Comparison of ENCODE assay signal across 25 mouse cellular contexts in genomic region chr19:19097149-19097548, GRCm38 (mm10). TPM values are rescaled to one million over a fixed set of nuclear protein-coding genes. Genes with fewer than 3 reads are reported as not detected.
DNase-seq lines count a peak whose midpoint lies in the region; ATAC-seq lines count a peak whose summit lies in the region.
"Had no signal": no experiment of that assay in that cellular context is flagged by ENCODE, and none has a peak within 500 bp of the region (broad histone marks: within the 10 kb centered on the region; RNA-seq: fewer than 3 reads in every experiment).

No protein-coding gene starts in this region.

- H3K4me1 ChIP-seq in intestine, embryonic 15.5 days (replicated peaks) = no peaks in the 10 kb centered on the region
- H3K4me1 ChIP-seq in stomach, embryonic 15.5 days = no peaks in the 10 kb centered on the region
- H3K4me1 ChIP-seq: forebrain, embryonic 10.5 days; forebrain, embryonic 13.5 days; heart, embryonic 12.5 days; heart, embryonic 15.5 days had no signal

- H3K9me3 ChIP-seq in intestine, embryonic 15.5 days = no peaks in the 10 kb centered on the region
- H3K9me3 ChIP-seq in stomach, embryonic 15.5 days = no peaks in the 10 kb centered on the region
- H3K9me3 ChIP-seq: forebrain, embryonic 10.5 days; forebrain, embryonic 13.5 days; heart, embryonic 12.5 days; heart, embryonic 15.5 days had no signal

- no peak overlapping the region for H3K27ac ChIP-seq in intestine, embryonic 15.5 days
- H3K27ac ChIP-seq in stomach, embryonic 15.5 days = no peak overlapping the region
- H3K27ac ChIP-seq: forebrain, embryonic 10.5 days; forebrain, embryonic 13.5 days; heart, embryonic 15.5 days; hindbrain, embryonic 14.5 days; hindbrain, postnatal 0 days had no signal

- no peak overlapping the region for H3K4me2 ChIP-seq in intestine, embryonic 15.5 days (replicated peaks)
- no peak overlapping the region for H3K4me2 ChIP-seq in stomach, embryonic 15.5 days
- H3K4me2 ChIP-seq: forebrain, embryonic 13.5 days; heart, embryonic 12.5 days; heart, embryonic 15.5 days; hindbrain, embryonic 14.5 days had no signal

- no peak overlapping the region for H3K9ac ChIP-seq in intestine, embryonic 15.5 days
- no peak overlapping the region for H3K9ac ChIP-seq in stomach, embryonic 15.5 days
- H3K9ac ChIP-seq: forebrain, embryonic 13.5 days; heart, embryonic 12.5 days; heart, embryonic 15.5 days; hindbrain, embryonic 14.5 days had no signal

- H3K36me3 ChIP-seq in intestine, embryonic 15.5 days = no peaks in the 10 kb centered on the region
- no peaks in the 10 kb centered on the region for H3K36me3 ChIP-seq in stomach, embryonic 15.5 days
- H3K36me3 ChIP-seq: forebrain, embryonic 10.5 days; heart, embryonic 12.5 days; heart, embryonic 15.5 days had no signal

- ATAC-seq in intestine, embryonic 15.5 days = peak; percentile 97
- peak; percentile 73; the same call in 1 of the 2 replicates for ATAC-seq in stomach, embryonic 15.5 days (ENCODE audit: insufficient read depth, low FRiP score, low read depth)
- ATAC-seq in frontal cortex, adult (ENCODE audit: low TSS enrichment) = no peak
- ATAC-seq: activated CD4-positive, CD25-positive, alpha-beta regulatory T cell, adult 4 months; CD4-positive, CD25-positive, alpha-beta regulatory T cell, adult 4 months; forebrain, embryonic 13.5 days; forebrain, embryonic 16.5 days; hindbrain, postnatal 0 days; inflammation-experienced regulatory T-cells, adult 6 months had no signal

- no peak overlapping the region for H3K4me3 ChIP-seq in intestine, embryonic 15.5 days (replicated peaks)
- H3K4me3 ChIP-seq in stomach, embryonic 15.5 days (replicated peaks) = no peak overlapping the region
- H3K4me3 ChIP-seq: forebrain, embryonic 10.5 days; forebrain, embryonic 13.5 days; heart, embryonic 12.5 days; heart, embryonic 15.5 days had no signal

- no peaks in the 10 kb centered on the region for H3K27me3 ChIP-seq in intestine, embryonic 15.5 days (replicated peaks)
- H3K27me3 ChIP-seq in stomach, embryonic 15.5 days (replicated peaks) = no peaks in the 10 kb centered on the region
- H3K27me3 ChIP-seq: forebrain, embryonic 13.5 days; heart, embryonic 12.5 days; heart, embryonic 15.5 days had no signal

- DNase-seq in 3T3-L1 (ENCODE audit: low read depth, low spot score) = peak; percentile 10
- DNase-seq in ovary, postnatal 36 days (ENCODE audit: low spot score) = no peak
- no peak for DNase-seq in right cerebral cortex, postnatal 14 days
- DNase-seq: adrenal gland, adult 8-10 months; adrenal gland, postnatal 25 days; cerebellum, adult 11-12 months; cerebellum, adult 8-10 months; cerebellum, postnatal 14 days; gastrocnemius, postnatal 25 days; heart, adult 18-20 months; heart, postnatal 10 days; heart, postnatal 36 days had no signal

- 73% methylated on average over 6 of the region's 6 CpGs for WGBS in intestine, embryonic 15.5 days
- WGBS in stomach, embryonic 15.5 days = 66% methylated on average over 6 of the region's 6 CpGs

RNA-seq across cellular contexts. Expression of gene Rorb, which starts 13.8 kb away (rescaled TPM):
- 0.61 and 0.64 TPM in 2 replicates for polyA plus RNA-seq in intestine, embryonic 15.5 days (2015; fragmentation: Nextera tagmentation; extraction: Ambion mirVana)
- polyA plus RNA-seq in stomach, embryonic 15.5 days (2015; fragmentation: Nextera tagmentation; extraction: Ambion mirVana) = 0.49 and 0.55 TPM in 2 replicates
